Mouse (Mus musculus) kidney, embryonic 14.5 days (tissue): Measurements from ENCODE around the gene Phc2. TPM values are rescaled to one million over a fixed set of nuclear protein-coding genes. Genes with fewer than 3 reads are reported as not detected.

ENCODE experiments used
- ATAC-seq: fragments of 200-750 bp; cut with Nextera tagmentation; 2 replicates; pipeline ENCODE4 v1.8.0; 2017; ENCODE audit warnings: moderate number of reproducible peaks, mild to moderate bottlenecking, moderate TSS enrichment, moderate library complexity; ENCODE audit not compliant: low FRiP score, low TSS enrichment
- H3K27ac ChIP-seq: fragments of 300-500 bp; sonication (generic); 2 replicates; pipeline ENCODE4 v1.5.1; 2014; ENCODE audit warnings: low read depth, mild to moderate bottlenecking, low read length, moderate library complexity, mixed read lengths
- H3K27me3 ChIP-seq: fragments of 300-500 bp; sonication (generic); 2 replicates; pipeline ENCODE4 v1.6.1; 2014; ENCODE audit warnings: mild to moderate bottlenecking, low read length; ENCODE audit not compliant: control insufficient read depth, insufficient read depth
- H3K36me3 ChIP-seq: fragments of 300-500 bp; sonication (generic); 2 replicates; pipeline ENCODE4 v1.6.1; 2014; ENCODE audit warnings: low read length, mixed read lengths; ENCODE audit not compliant: control insufficient read depth, insufficient read depth
- H3K4me1 ChIP-seq: fragments of 300-500 bp; sonication (generic); 2 replicates; pipeline ENCODE4 v1.6.1; 2014; ENCODE audit warnings: low read length, mixed read lengths; ENCODE audit not compliant: control insufficient read depth, insufficient read depth
- H3K4me2 ChIP-seq: fragments of 300-500 bp; sonication (generic); replicated peaks from 2 replicates; pipeline ENCODE4 v1.6.1; 2014; ENCODE audit warnings: low read depth, mild to moderate bottlenecking, low read length
- H3K4me3 ChIP-seq: fragments of 300-500 bp; sonication (generic); 2 replicates; pipeline ENCODE4 v1.5.1; 2014; ENCODE audit warnings: mild to moderate bottlenecking, low read length
- H3K9ac ChIP-seq: fragments of 300-500 bp; sonication (generic); 2 replicates; pipeline ENCODE4 v1.6.1; 2014; ENCODE audit warnings: low read depth, mild to moderate bottlenecking, low read length, moderate library complexity
- H3K9me3 ChIP-seq: fragments of 300-500 bp; sonication (generic); 2 replicates; pipeline ENCODE4 v1.6.1; 2016; ENCODE audit warnings: low read length; ENCODE audit not compliant: control insufficient read depth
- WGBS: fragments of 180-500 bp; shearing (Covaris S2); extraction: QIAGEN DNeasy Blood & Tissue Kit; methylation state at CpG from one replicate; pipeline ENCODE4 v1.1.7; 2014; 5-methylcytosine and 5-hydroxymethylcytosine counted together
- polyA plus RNA-seq: library from polyadenylated mRNA; unstranded; fragments of >200 nt; fragmentation: Nextera tagmentation; extraction: Ambion mirVana; gene quantifications from 2 replicates; pipeline ENCODE4 v1.2.1, GENCODE M21; 2014

Phc2 gene
- polyA plus RNA-seq, 1 experiment from 2014 or later: 46.6 TPM

GRCm38 (mm10) chr4:128678564-128679217 lies 24.2 kb downstream of the Phc2 start:
- ATAC-seq: no peak
- H3K4me2 ChIP-seq: no peak overlapping the region
- H3K4me3 ChIP-seq: no peak overlapping the region
- no peaks in the 10 kb centered on the region for H3K4me1 ChIP-seq
- no peaks in the 10 kb centered on the region for H3K9me3 ChIP-seq
- H3K36me3 ChIP-seq: no peaks in the 10 kb centered on the region
- no peaks in the 10 kb centered on the region for H3K27me3 ChIP-seq
- no peak overlapping the region for H3K9ac ChIP-seq
- H3K27ac ChIP-seq: no peak overlapping the region
- 56% methylated on average over 13 of the region's 13 CpGs for whole genome bisulfite sequencing

GRCm38 (mm10) chr4:128681126-128681525 lies 26.6 kb downstream of the Phc2 start:
- Histone ChIP-seq H3K9me3 (no peaks in the 10 kb centered on the region), H3K36me3 (no peaks in the 10 kb centered on the region), H3K27me3 (no peaks in the 10 kb centered on the region), H3K4me3 (no peak overlapping the region), H3K4me2 (no peak overlapping the region), H3K4me1 (no peaks in the 10 kb centered on the region), H3K9ac (no peak overlapping the region), H3K27ac (no peak overlapping the region)
- ATAC-seq: 0 out of 2 replicates have a peak, but pooled peaks have one; percentile 43
- 57% methylated on average over 8 of the region's 8 CpGs for WGBS

- no peak overlapping the region for H3K9ac ChIP-seq
- WGBS: 96% methylated on average over 13 of the region's 13 CpGs
- H3K36me3 ChIP-seq: no peaks in the 10 kb centered on the region
- H3K27ac ChIP-seq: no peak overlapping the region
- H3K4me2 ChIP-seq: no peak overlapping the region
- no peak overlapping the region for H3K4me3 ChIP-seq
- no peaks in the 10 kb centered on the region for H3K9me3 ChIP-seq
- H3K4me1 ChIP-seq: no peaks in the 10 kb centered on the region
- no peaks in the 10 kb centered on the region for H3K27me3 ChIP-seq
- ATAC-seq: no peak
Observed at GRCm38 (mm10) chr4:128682281-128682680, 27.8 kb downstream of the Phc2 start.

- no peak overlapping the region for H3K4me3 ChIP-seq
- no peak overlapping the region for H3K9ac ChIP-seq
- no peaks in the 10 kb centered on the region for H3K9me3 ChIP-seq
- H3K4me2 ChIP-seq: no peak overlapping the region
- no peaks in the 10 kb centered on the region for H3K27me3 ChIP-seq
- peaks cover 5% of the 10 kb centered on the region; the same call in 1 of the 2 replicates for H3K4me1 ChIP-seq
- no peak for ATAC-seq
- no peaks in the 10 kb centered on the region for H3K36me3 ChIP-seq
- WGBS: 65% methylated on average over 3 of the region's 3 CpGs
- no peak overlapping the region for H3K27ac ChIP-seq
Observed at GRCm38 (mm10) chr4:128683706-128684105, 29.2 kb downstream of the Phc2 start.

- H3K9me3 ChIP-seq: no peaks in the 10 kb centered on the region
- no peaks in the 10 kb centered on the region for H3K27me3 ChIP-seq
- ATAC-seq: no peak
- WGBS: 83% methylated on average over 11 of the region's 11 CpGs
- H3K9ac ChIP-seq: no peak overlapping the region
- no peak overlapping the region for H3K27ac ChIP-seq
- H3K4me3 ChIP-seq: no peak overlapping the region
- H3K36me3 ChIP-seq: no peaks in the 10 kb centered on the region
- H3K4me1 ChIP-seq: peaks cover 8% of the 10 kb centered on the region; the same call in 1 of the 2 replicates
- no peak overlapping the region for H3K4me2 ChIP-seq
Observed at GRCm38 (mm10) chr4:128684108-128684507, 29.6 kb downstream of the Phc2 start.

GRCm38 (mm10) chr4:128688513-128688913 lies 34.0 kb downstream of the Phc2 start:
- H3K4me2 ChIP-seq: no peak overlapping the region
- no peak overlapping the region for H3K4me3 ChIP-seq
- H3K4me1 ChIP-seq: peaks cover 45% of the 10 kb centered on the region
- no peaks in the 10 kb centered on the region for H3K9me3 ChIP-seq
- no peaks in the 10 kb centered on the region for H3K27me3 ChIP-seq
- 41% methylated on average over 6 of the region's 6 CpGs for WGBS
- H3K9ac ChIP-seq: no peak overlapping the region
- no peak overlapping the region for H3K27ac ChIP-seq
- ATAC-seq: no peak
- no peaks in the 10 kb centered on the region for H3K36me3 ChIP-seq

GRCm38 (mm10) chr4:128688976-128689375 lies 34.5 kb downstream of the Phc2 start:
- ATAC-seq: no peak
- Histone ChIP-seq H3K36me3 (no peaks in the 10 kb centered on the region), H3K9me3 (no peaks in the 10 kb centered on the region), H3K9ac (no peak overlapping the region), H3K27me3 (no peaks in the 10 kb centered on the region), H3K4me2 (no peak overlapping the region), H3K27ac (no peak overlapping the region), H3K4me3 (no peak overlapping the region), H3K4me1 (peaks cover 45% of the 10 kb centered on the region)
- 57% methylated on average over 9 of the region's 9 CpGs for WGBS

GRCm38 (mm10) chr4:128689739-128690304 lies 35.3 kb downstream of the Phc2 start:
- 60% methylated on average over 6 of the region's 6 CpGs for WGBS
- no peak overlapping the region for H3K4me2 ChIP-seq
- no peak overlapping the region for H3K9ac ChIP-seq
- H3K27me3 ChIP-seq: no peaks in the 10 kb centered on the region
- H3K4me3 ChIP-seq: no peak overlapping the region
- H3K9me3 ChIP-seq: no peaks in the 10 kb centered on the region
- no peaks in the 10 kb centered on the region for H3K36me3 ChIP-seq
- peaks cover 45% of the 10 kb centered on the region for H3K4me1 ChIP-seq
- H3K27ac ChIP-seq: no peak overlapping the region
- ATAC-seq: no peak

GRCm38 (mm10) chr4:128691195-128691594 lies 36.7 kb downstream of the Phc2 start:
- H3K4me3 ChIP-seq: no peak overlapping the region
- no peak for ATAC-seq
- H3K27ac ChIP-seq: peak overlapping the region; percentile 12; the same call in 1 of the 2 replicates
- no peaks in the 10 kb centered on the region for H3K27me3 ChIP-seq
- WGBS: 77% methylated on average over 4 of the region's 4 CpGs
- H3K9ac ChIP-seq: no peak overlapping the region
- H3K36me3 ChIP-seq: no peaks in the 10 kb centered on the region
- H3K9me3 ChIP-seq: no peaks in the 10 kb centered on the region
- peaks cover 53% of the 10 kb centered on the region for H3K4me1 ChIP-seq
- no peak overlapping the region for H3K4me2 ChIP-seq
